Mouse (Mus musculus): ENCODE measurements at regions not wholly inside any gene's neighbourhood (a gene's known extent, or its start where the extent isn't known, plus 50 kb on each side); places are given as distances from the start of the nearest gene placed in this dataset.

DNA sequence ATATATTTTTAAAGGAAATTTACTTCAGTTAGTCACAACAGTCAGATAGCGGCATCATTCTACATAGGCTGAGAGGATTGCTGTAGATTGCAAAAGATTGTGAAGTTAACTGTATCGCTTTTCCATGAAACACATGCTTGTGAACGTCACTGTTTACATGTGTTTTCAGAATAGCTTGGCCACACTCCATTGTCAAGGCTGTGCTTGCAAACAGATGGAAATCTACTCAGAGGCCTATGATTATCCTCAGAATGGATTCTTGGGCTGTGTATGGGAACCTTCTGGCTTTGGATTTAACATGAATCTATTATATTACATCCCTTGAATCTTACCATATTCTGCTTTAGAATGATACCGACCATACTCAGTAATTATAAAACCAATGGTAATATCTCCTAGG is 690.1 kb downstream of the Ttll7 start:
- no peak for DNase-seq

DNA sequence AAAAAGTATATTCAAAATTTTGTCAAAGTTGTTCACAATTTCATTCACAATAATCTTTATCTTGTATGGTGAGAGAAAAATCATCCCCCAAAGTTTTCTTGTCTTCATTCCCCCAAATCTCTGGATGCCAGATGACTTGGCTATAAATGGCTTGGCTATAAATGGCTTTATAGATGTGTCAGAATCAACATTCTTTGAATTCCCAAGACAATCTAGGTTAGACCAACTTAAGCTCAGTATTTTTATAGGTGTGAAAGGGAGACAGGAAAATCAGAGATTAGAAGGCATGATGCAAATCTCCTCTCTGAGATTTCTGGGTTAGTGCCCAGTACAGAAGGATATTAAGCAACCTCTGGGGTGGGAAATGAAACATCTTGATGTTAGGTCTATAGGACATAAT is 685.4 kb downstream of the Ttll7 start:
- no peak for DNase-seq

DNA sequence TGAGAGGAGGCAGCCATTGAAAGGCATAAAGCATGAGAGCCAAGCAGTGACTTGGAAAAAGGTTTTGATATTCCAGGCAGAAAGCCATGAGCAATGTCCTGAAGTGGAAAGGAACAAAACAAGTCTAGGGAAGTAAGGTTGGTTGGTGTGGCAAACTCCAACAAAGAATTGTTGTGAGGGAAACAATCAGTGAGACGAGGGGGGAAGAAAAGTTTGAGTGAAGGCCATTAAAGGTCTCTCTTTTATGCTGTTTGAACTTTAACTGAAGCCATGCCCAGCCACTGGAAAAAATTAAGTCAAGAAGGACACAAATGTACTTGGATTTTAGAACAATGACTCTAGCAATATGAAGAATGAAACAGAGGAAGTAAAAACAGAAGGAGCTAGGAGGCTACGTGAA is 680.0 kb downstream of the Ttll7 start:
- no peak for DNase-seq

- no peak for DNase-seq
Observed at GRCm38 (mm10) chr3:147531608-147532180, 679.5 kb downstream of the Ttll7 start.
